9 mouse cellular contexts compared by ENCODE assay signal in genomic region chr16:17127292-17127691, GRCm38 (mm10). TPM values are rescaled to one million over a fixed set of nuclear protein-coding genes. Genes with fewer than 3 reads are reported as not detected.
DNase-seq lines count a peak whose midpoint lies in the region; ATAC-seq and TF ChIP-seq lines count a peak whose summit lies in the region.
"Had no signal": no experiment of that assay in that cellular context is flagged by ENCODE, and none has a peak within 500 bp of the region (broad histone marks: within the 10 kb centered on the region; RNA-seq: fewer than 3 reads in every experiment).

No protein-coding gene starts in this region.

- H3K9ac ChIP-seq in hindbrain, postnatal 0 days (replicated peaks; ENCODE audit: low read length) = no peak overlapping the region
- no peak overlapping the region for H3K9ac ChIP-seq in hindbrain, embryonic 16.5 days (ENCODE audit: low read depth, low read length)
- no peak overlapping the region for H3K9ac ChIP-seq in hindbrain, embryonic 12.5 days
- H3K9ac ChIP-seq: embryonic facial prominence, embryonic 12.5 days had no signal

- no peak for ATAC-seq in hindbrain, postnatal 0 days
- no peak for ATAC-seq in hindbrain, embryonic 16.5 days
- ATAC-seq in hindbrain, embryonic 12.5 days (ENCODE audit: low FRiP score) = no peak

- H3K36me3 ChIP-seq in hindbrain, postnatal 0 days (ENCODE audit: insufficient read depth, low read length) = no peaks in the 10 kb centered on the region
- H3K36me3 ChIP-seq in hindbrain, embryonic 16.5 days (ENCODE audit: control insufficient read depth, insufficient read depth, low read length) = no peaks in the 10 kb centered on the region
- 0 out of 2 replicates have a peak, but pooled peaks cover 4% of the 10 kb centered on the region for H3K36me3 ChIP-seq in hindbrain, embryonic 12.5 days

- no peaks in the 10 kb centered on the region for H3K9me3 ChIP-seq in hindbrain, postnatal 0 days (ENCODE audit: low read length)
- no peaks in the 10 kb centered on the region for H3K9me3 ChIP-seq in hindbrain, embryonic 16.5 days (ENCODE audit: control insufficient read depth, low read length)
- H3K9me3 ChIP-seq in hindbrain, embryonic 12.5 days (replicated peaks) = no peaks in the 10 kb centered on the region
- H3K9me3 ChIP-seq: embryonic facial prominence, embryonic 12.5 days had no signal

- H3K4me3 ChIP-seq in hindbrain, postnatal 0 days (ENCODE audit: low read length) = no peak overlapping the region
- H3K4me3 ChIP-seq in hindbrain, embryonic 16.5 days (ENCODE audit: low read length) = no peak overlapping the region
- H3K4me3 ChIP-seq in hindbrain, embryonic 12.5 days = no peak overlapping the region
- H3K4me3 ChIP-seq: embryonic facial prominence, embryonic 12.5 days had no signal

- WGBS in hindbrain, postnatal 0 days = 95% methylated on average over 1 of the region's 1 CpGs
- WGBS in hindbrain, embryonic 16.5 days = 100% methylated on average over 1 of the region's 1 CpGs
- WGBS in hindbrain, embryonic 12.5 days = 100% methylated on average over 1 of the region's 1 CpGs

- no peak overlapping the region for H3K4me2 ChIP-seq in hindbrain, postnatal 0 days (ENCODE audit: low read depth, low read length)
- no peak overlapping the region for H3K4me2 ChIP-seq in hindbrain, embryonic 16.5 days (ENCODE audit: low read length)
- H3K4me2 ChIP-seq in hindbrain, embryonic 12.5 days (replicated peaks) = no peak overlapping the region
- H3K4me2 ChIP-seq: embryonic facial prominence, embryonic 12.5 days had no signal

- intact Hi-C loops in heart, postnatal 36 days (cut with DNase I) = loop anchor here (5.0 kb wide), 1 partner anchor 165 kb away; no protein-coding TSS in a partner anchor

- H3K27me3 ChIP-seq in hindbrain, postnatal 0 days (ENCODE audit: insufficient read depth, low read length) = no peaks in the 10 kb centered on the region
- no peaks in the 10 kb centered on the region for H3K27me3 ChIP-seq in hindbrain, embryonic 16.5 days (replicated peaks; ENCODE audit: control insufficient read depth, insufficient read depth, low read length)
- H3K27me3 ChIP-seq in hindbrain, embryonic 12.5 days = no peaks in the 10 kb centered on the region
- H3K27me3 ChIP-seq: embryonic facial prominence, embryonic 12.5 days had no signal

- DNase-seq in hindbrain, postnatal 0 days (ENCODE audit: low spot score) = peak; percentile 25
- peak; percentile 74 for DNase-seq in CD4-positive helper T cell, adult 2 months (ENCODE audit: low read depth, low spot score)
- DNase-seq in NIH3T3 (ENCODE audit: low read depth) = peak; percentile 78
- peak; percentile 22 to 32 for DNase-seq in heart, postnatal 36 days
- DNase-seq in lung, postnatal 36 days = peak; percentile 76
- DNase-seq in thymus, postnatal 25 days = peak; percentile 65

- no peak overlapping the region for H3K27ac ChIP-seq in hindbrain, postnatal 0 days
- no peak overlapping the region for H3K27ac ChIP-seq in hindbrain, embryonic 16.5 days (ENCODE audit: low read depth, low read length)
- H3K27ac ChIP-seq in hindbrain, embryonic 12.5 days = no peak overlapping the region
- H3K27ac ChIP-seq: embryonic facial prominence, embryonic 12.5 days had no signal

- peaks cover 15% of the 10 kb centered on the region for H3K4me1 ChIP-seq in hindbrain, postnatal 0 days (ENCODE audit: insufficient read depth, low read length)
- H3K4me1 ChIP-seq in hindbrain, embryonic 16.5 days (ENCODE audit: control insufficient read depth, insufficient read depth, low read depth, low read length) = peaks cover 24% of the 10 kb centered on the region
- peaks cover 33% of the 10 kb centered on the region for H3K4me1 ChIP-seq in hindbrain, embryonic 12.5 days

- TF ChIP-seq CTCF in hindbrain, postnatal 0 days (IDR thresholded peaks at IDR 0.05; ENCODE audit: low read depth) = peak; percentile 62

RNA-seq across cellular contexts. Expression of gene 2610318N02Rik, which starts 2.3 kb away (rescaled TPM):
- 4.2 and 6.8 TPM in 2 replicates for total RNA-seq in hindbrain, postnatal 0 days (2014; rRNA removed)
- 8.2 and 9.5 TPM in 2 replicates for polyA plus RNA-seq in hindbrain, postnatal 0 days (2015; fragmentation: Nextera tagmentation; extraction: Ambion mirVana)
- 13.0 and 13.3 TPM in 2 replicates for polyA plus RNA-seq in hindbrain, embryonic 16.5 days (2015; fragmentation: Nextera tagmentation; extraction: Ambion mirVana)
- total RNA-seq in heart, postnatal 36 days (2021) = not detected
- 55.0 and 60.0 TPM in 2 replicates for polyA plus RNA-seq in hindbrain, embryonic 12.5 days (2016; fragmentation: Nextera tagmentation; extraction: Ambion mirVana)

RNA-seq across cellular contexts. Expression of gene Sdf2l1, which starts 4.9 kb away (rescaled TPM):
- 15.3 and 20.9 TPM in 2 replicates for total RNA-seq in hindbrain, postnatal 0 days (2014; rRNA removed)
- polyA plus RNA-seq in hindbrain, postnatal 0 days (2015; fragmentation: Nextera tagmentation; extraction: Ambion mirVana) = 18.4 and 19.7 TPM in 2 replicates
- polyA plus RNA-seq in hindbrain, embryonic 16.5 days (2015; fragmentation: Nextera tagmentation; extraction: Ambion mirVana) = 37.8 and 39.6 TPM in 2 replicates
- total RNA-seq in heart, postnatal 36 days (2021) = 10 to 100 TPM; 11.5 to 17.7 TPM
- 57.6 and 67.0 TPM in 2 replicates for polyA plus RNA-seq in hindbrain, embryonic 12.5 days (2016; fragmentation: Nextera tagmentation; extraction: Ambion mirVana)

RNA-seq across cellular contexts. Expression of gene Ppil2, which starts 16.2 kb away (rescaled TPM):
- 93.7 and 98.4 TPM in 2 replicates for total RNA-seq in hindbrain, postnatal 0 days (2014; rRNA removed)
- 102 and 106 TPM in 2 replicates for polyA plus RNA-seq in hindbrain, postnatal 0 days (2015; fragmentation: Nextera tagmentation; extraction: Ambion mirVana)
- 135 and 142 TPM in 2 replicates for polyA plus RNA-seq in hindbrain, embryonic 16.5 days (2015; fragmentation: Nextera tagmentation; extraction: Ambion mirVana)
- total RNA-seq in heart, postnatal 36 days (2021) = 10 to 100 TPM; 39.7 to 40.4 TPM
- 154 and 157 TPM in 2 replicates for polyA plus RNA-seq in hindbrain, embryonic 12.5 days (2016; fragmentation: Nextera tagmentation; extraction: Ambion mirVana)

RNA-seq across cellular contexts. Expression of gene Ydjc, which starts 17.1 kb away (rescaled TPM):
- 72.4 and 78.5 TPM in 2 replicates for total RNA-seq in hindbrain, postnatal 0 days (2014; rRNA removed)
- 41.3 and 43.9 TPM in 2 replicates for polyA plus RNA-seq in hindbrain, postnatal 0 days (2015; fragmentation: Nextera tagmentation; extraction: Ambion mirVana)
- polyA plus RNA-seq in hindbrain, embryonic 16.5 days (2015; fragmentation: Nextera tagmentation; extraction: Ambion mirVana) = 52.1 and 56.7 TPM in 2 replicates
- total RNA-seq in heart, postnatal 36 days (2021) = 1 to 10 TPM; 1.6 to 1.7 TPM
- polyA plus RNA-seq in hindbrain, embryonic 12.5 days (2016; fragmentation: Nextera tagmentation; extraction: Ambion mirVana) = 14.0 and 17.5 TPM in 2 replicates

RNA-seq across cellular contexts. Expression of gene Ccdc116, which starts 19.7 kb away (rescaled TPM):
- total RNA-seq in hindbrain, postnatal 0 days (2014; rRNA removed) = 7.2 and 8.8 TPM in 2 replicates
- polyA plus RNA-seq in hindbrain, postnatal 0 days (2015; fragmentation: Nextera tagmentation; extraction: Ambion mirVana) = 2.8 and 3.5 TPM in 2 replicates
- 3.7 and 3.9 TPM in 2 replicates for polyA plus RNA-seq in hindbrain, embryonic 16.5 days (2015; fragmentation: Nextera tagmentation; extraction: Ambion mirVana)
- total RNA-seq in heart, postnatal 36 days (2021) = not detected
- polyA plus RNA-seq in hindbrain, embryonic 12.5 days (2016; fragmentation: Nextera tagmentation; extraction: Ambion mirVana) = 0.79 and 1.6 TPM in 2 replicates

Comparison
In these comparisons a context has a peak if more than half of its experiments do, and no peak if none do; other contexts are left out.
1. DNase-seq: peak in every context shown above with its lines; median percentile 78 in NIH3T3; 76 in lung, postnatal 36 days; 74 in CD4-positive helper T cell, adult 2 months; 65 in thymus, postnatal 25 days; 27 in heart, postnatal 36 days; 25 in hindbrain, postnatal 0 days.